Mouse (Mus musculus) stomach, postnatal 0 days (tissue): Measurements from ENCODE around the gene Il13ra1. TPM values are rescaled to one million over a fixed set of nuclear protein-coding genes. Genes with fewer than 3 reads are reported as not detected.
A peak's percentile ranks its signal among the peaks of the same experiment; 100 is the strongest.

Experiments used
- ATAC-seq: fragments of 200-750 bp; cut with Nextera tagmentation; 2 replicates; pipeline ENCODE4 v1.8.0; 2017; ENCODE audit not compliant: low FRiP score, low TSS enrichment
- DNase-seq: peaks from one replicate; pipeline ENCODE4 v3.0.0-alpha.2; 2016; ENCODE audit warnings: low spot score
- H3K27ac ChIP-seq: fragments of 300-500 bp; sonication (generic); replicated peaks from 2 replicates; pipeline ENCODE4 v1.5.1; 2014; ENCODE audit warnings: mild to moderate bottlenecking, control low read depth
- H3K27me3 ChIP-seq: fragments of 300-500 bp; sonication (generic); 2 replicates; pipeline ENCODE4 v1.6.1; 2014; ENCODE audit warnings: low read length; ENCODE audit not compliant: control insufficient read depth, insufficient read depth
- H3K36me3 ChIP-seq: fragments of 300-500 bp; sonication (generic); 2 replicates; pipeline ENCODE4 v1.6.1; 2014; ENCODE audit warnings: low read length, mixed read lengths; ENCODE audit not compliant: control insufficient read depth, insufficient read depth
- H3K4me1 ChIP-seq: fragments of 300-500 bp; sonication (generic); replicated peaks from 2 replicates; pipeline ENCODE4 v1.6.1; 2014; ENCODE audit warnings: antibody characterized with exemption; ENCODE audit not compliant: control insufficient read depth, insufficient read depth
- H3K4me2 ChIP-seq: fragments of 300-500 bp; sonication (generic); replicated peaks from 2 replicates; pipeline ENCODE4 v1.6.1; 2014; ENCODE audit warnings: low read depth, mild to moderate bottlenecking, control low read depth, moderate library complexity
- H3K4me3 ChIP-seq: fragments of 300-500 bp; sonication (generic); 2 replicates; pipeline ENCODE4 v1.5.1; 2014; ENCODE audit warnings: low read depth, low read length, control low read depth
- H3K9ac ChIP-seq: fragments of 300-500 bp; sonication (generic); 2 replicates; pipeline ENCODE4 v1.6.1; 2014; ENCODE audit warnings: mild to moderate bottlenecking, low read length, control low read depth, mixed read lengths
- H3K9me3 ChIP-seq: fragments of 300-500 bp; sonication (generic); 2 replicates; pipeline ENCODE4 v1.6.1; 2016; ENCODE audit warnings: low read length; ENCODE audit not compliant: control insufficient read depth
- CTCF ChIP-seq: IDR thresholded peaks from 2 replicates; pipeline ENCODE4 v1.5.1; 2016; ENCODE audit warnings: antibody characterized with exemption, low read depth, mild to moderate bottlenecking, moderate library complexity
- EP300 ChIP-seq: optimal IDR thresholded peaks from 2 replicates; pipeline ENCODE3; 2016; ENCODE audit warnings: antibody characterized with exemption
- WGBS: fragments of 180-500 bp; shearing (Covaris S2); extraction: QIAGEN DNeasy Blood & Tissue Kit; methylation state at CpG from one replicate; pipeline ENCODE4 v1.1.7; 2014; 5-methylcytosine and 5-hydroxymethylcytosine counted together
- polyA plus RNA-seq: library from polyadenylated mRNA; unstranded; fragments of >200 nt; fragmentation: Nextera tagmentation; extraction: Ambion mirVana; gene quantifications from 2 replicates; pipeline ENCODE4 v1.2.1, GENCODE M21; 2015

Il13ra1 gene
- polyA plus RNA-seq, 1 experiment from 2014 or later: 20.7 TPM

DNA sequence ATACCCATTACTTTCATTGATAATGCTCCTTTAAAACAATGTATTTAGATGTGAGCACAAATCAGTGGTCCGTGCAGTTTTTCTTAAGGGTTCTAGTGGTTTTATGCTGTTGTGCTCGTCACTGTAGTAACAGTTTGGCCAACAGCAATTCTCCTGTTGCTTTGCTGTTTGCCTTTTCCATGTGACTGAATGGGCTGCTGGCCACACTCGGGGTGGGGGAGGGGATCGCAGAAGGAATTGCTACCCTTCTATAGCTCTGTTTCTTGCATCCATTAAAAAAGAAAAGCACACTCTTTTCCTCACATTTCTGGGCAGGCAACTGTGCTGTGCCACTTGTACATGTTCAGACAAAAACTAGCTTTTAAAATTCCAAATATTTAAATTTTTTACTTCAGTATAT lies 49.7 kb downstream of the Il13ra1 start:
- DNase-seq: no peak
- no peak overlapping the region for H3K9ac ChIP-seq
- 29% methylated on average over 4 of the region's 4 CpGs for WGBS

DNA sequence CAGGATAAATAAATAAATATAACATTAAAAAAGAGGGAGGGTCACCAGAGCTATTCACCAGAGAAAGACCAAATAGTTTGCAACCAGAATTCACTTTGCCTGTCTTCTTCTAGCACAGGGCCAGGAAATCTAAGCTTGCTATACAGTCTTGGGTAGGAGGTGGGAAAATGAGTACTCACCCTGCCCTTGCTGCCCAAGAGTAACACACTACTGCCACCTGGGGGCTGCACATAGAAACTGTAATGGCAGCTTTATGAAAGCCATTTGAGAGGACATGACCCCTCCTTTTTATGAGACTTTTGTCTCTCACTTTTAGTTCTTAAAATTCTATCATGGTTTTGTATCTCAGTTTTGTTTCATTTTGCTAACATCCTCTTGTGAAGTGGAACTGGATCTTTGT lies 71.7 kb downstream of the Il13ra1 start:
- peak; percentile 50 for DNase-seq
- Histone ChIP-seq H3K4me2 (no peak overlapping the region), H3K4me1 (no peaks in the 10 kb centered on the region)

More for the DNA sequence above, 49.7 kb downstream of the Il13ra1 start:
- H3K4me1 ChIP-seq: no peaks in the 10 kb centered on the region
- H3K4me2 ChIP-seq: no peak overlapping the region
- no peak overlapping the region for H3K4me3 ChIP-seq
- no peaks in the 10 kb centered on the region for H3K27me3 ChIP-seq
- H3K9me3 ChIP-seq: no peaks in the 10 kb centered on the region
- TF ChIP-seq CTCF (no peak), EP300 (no peak)
- H3K36me3 ChIP-seq: no peaks in the 10 kb centered on the region
- ATAC-seq: no peak
- H3K27ac ChIP-seq: no peak overlapping the region

DNA sequence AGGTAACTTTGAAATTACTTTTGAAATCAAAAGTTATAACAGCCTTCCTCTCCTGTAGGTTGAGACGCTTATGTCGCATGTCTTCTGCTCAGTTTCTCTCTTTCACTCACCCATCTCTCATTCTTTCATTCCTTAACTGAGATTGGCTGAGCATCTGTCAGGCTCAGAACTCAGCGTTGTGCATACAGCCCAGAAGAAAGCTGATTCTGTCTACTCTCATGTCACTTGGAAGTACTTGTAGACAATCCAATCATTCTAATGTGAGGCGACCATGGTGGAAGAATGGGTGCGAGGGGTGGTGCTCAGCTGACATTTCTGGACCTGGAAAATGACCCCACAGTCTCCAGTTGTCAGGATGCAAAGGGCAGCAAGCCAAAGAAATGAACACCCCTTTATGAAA lies 74.1 kb downstream of the Il13ra1 start:
- no peak for TF ChIP-seq CTCF
- no peak for TF ChIP-seq EP300
- ATAC-seq (no peak), DNase-seq (no peak)
- Histone ChIP-seq H3K27me3 (no peaks in the 10 kb centered on the region), H3K36me3 (no peaks in the 10 kb centered on the region), H3K27ac (no peak overlapping the region), H3K4me2 (no peak overlapping the region), H3K4me1 (no peaks in the 10 kb centered on the region), H3K4me3 (no peak overlapping the region), H3K9me3 (no peaks in the 10 kb centered on the region), H3K9ac (no peak overlapping the region)
- 60% methylated on average over 5 of the region's 5 CpGs for WGBS

More for the DNA sequence above, 71.7 kb downstream of the Il13ra1 start:
- Histone ChIP-seq H3K27me3 (no peaks in the 10 kb centered on the region), H3K27ac (no peak overlapping the region), H3K9ac (no peak overlapping the region), H3K36me3 (no peaks in the 10 kb centered on the region), H3K9me3 (no peaks in the 10 kb centered on the region), H3K4me3 (no peak overlapping the region)
- TF ChIP-seq EP300: no peak
- TF ChIP-seq CTCF: peak; percentile 81
- no peak for ATAC-seq

DNA sequence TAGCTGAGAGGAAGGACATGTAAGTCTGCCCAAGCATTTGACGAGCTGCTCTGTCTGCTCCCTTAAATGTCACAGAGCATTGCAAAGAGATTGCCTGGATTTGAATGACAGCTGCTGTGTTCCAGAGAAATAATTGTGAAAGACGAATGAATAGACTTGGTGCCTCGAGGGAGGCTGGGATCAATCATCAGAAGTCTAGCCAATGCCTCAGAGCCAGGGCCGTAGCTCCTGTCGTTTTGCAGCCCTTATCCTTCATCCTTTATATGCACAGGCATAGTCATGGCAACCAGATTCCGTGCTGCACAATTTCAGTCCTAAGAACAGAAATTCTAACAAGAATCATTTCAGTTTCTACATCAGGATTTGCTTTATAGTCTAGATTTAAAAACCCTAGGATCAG lies 74.5 kb downstream of the Il13ra1 start:
- H3K27me3 ChIP-seq: no peaks in the 10 kb centered on the region
- H3K27ac ChIP-seq: no peak overlapping the region
- H3K4me1 ChIP-seq: no peaks in the 10 kb centered on the region
- TF ChIP-seq EP300 (no peak), CTCF (no peak)
- whole genome bisulfite sequencing: 49% methylated on average over 6 of the region's 6 CpGs
- no peak overlapping the region for H3K4me2 ChIP-seq
- no peak for DNase-seq
- no peak for ATAC-seq
- H3K9ac ChIP-seq: no peak overlapping the region
- no peaks in the 10 kb centered on the region for H3K9me3 ChIP-seq
- H3K4me3 ChIP-seq: no peak overlapping the region
- H3K36me3 ChIP-seq: no peaks in the 10 kb centered on the region

DNA sequence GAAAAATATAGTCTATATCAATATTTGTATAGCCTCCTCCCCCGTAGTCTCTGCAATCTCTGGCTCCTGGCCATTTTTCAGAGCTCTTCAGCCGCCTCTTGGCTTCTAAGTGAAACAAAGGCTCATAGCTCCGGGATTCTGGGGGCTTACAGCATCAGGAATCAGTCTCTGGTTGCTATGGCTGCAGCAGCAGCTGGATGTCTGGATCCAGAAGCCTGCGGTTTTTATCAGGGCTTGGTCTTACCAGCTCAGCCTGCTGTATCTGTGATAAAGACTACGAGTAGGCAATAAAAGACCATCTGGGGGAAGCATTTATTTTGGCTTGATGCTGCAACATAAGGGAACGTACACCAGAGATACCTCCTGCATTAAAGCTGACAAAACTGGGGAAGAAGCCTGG lies 82.0 kb downstream of the Il13ra1 start:
- ATAC-seq (no peak), DNase-seq (no peak)
- TF ChIP-seq EP300 (no peak), CTCF (no peak)
- Histone ChIP-seq H3K4me2 (no peak overlapping the region), H3K27me3 (no peaks in the 10 kb centered on the region), H3K4me3 (no peak overlapping the region), H3K9me3 (no peaks in the 10 kb centered on the region), H3K9ac (no peak overlapping the region), H3K36me3 (no peaks in the 10 kb centered on the region), H3K4me1 (no peaks in the 10 kb centered on the region), H3K27ac (no peak overlapping the region)
- WGBS: 20% methylated on average over 6 of the region's 6 CpGs

DNA sequence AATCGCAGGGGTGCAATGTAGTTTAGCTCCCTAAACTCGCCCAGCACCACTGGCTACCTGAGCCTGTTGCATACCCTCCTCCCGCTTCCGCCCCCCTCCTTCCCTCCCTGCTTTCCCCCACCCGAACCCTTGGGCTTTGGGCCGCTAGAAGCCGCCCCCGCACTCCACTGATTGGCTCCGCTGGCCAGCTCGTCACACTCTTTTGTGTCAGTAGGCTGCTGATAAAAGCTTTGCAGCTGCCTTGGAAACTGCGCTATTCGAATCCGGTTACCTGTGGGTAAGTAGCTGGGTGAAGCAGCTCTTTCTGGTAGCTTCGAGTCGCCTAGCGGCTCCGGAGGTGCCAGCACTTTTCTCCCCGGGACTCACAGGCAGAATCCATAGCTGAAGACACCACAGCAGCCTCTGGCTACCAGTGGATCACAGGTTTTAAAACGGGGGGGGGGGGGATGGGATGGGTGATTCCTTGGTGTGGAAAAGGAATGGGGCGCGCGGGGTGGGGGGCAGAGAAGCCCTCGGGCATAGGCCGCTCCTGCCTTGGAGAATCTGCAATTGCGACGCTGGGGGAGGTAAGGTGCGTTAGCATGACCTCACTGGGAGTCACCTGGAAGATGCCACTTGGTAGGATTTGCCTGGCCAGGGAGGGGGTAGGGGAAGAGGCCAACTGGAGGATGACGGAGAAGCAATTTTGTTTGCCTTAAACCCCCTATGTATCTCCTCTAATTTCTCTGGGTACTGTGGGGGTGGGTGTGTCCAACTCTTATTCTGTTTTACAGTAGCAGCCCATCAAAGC lies 84.0 kb downstream of the Il13ra1 start, which contains the start of gene Zcchc12:
Zcchc12 (plus strand) TSS at position 169 of the 790 bp plus-strand sequence.
- no peak for TF ChIP-seq CTCF
- no peak for TF ChIP-seq EP300
- Histone ChIP-seq H3K9me3 (no peaks in the 10 kb centered on the region), H3K9ac (no peak within 1 kb of the TSS), H3K36me3 (no peaks in the 10 kb centered on the region), H3K4me3 (no peak within 1 kb of the TSS), H3K4me1 (no peaks in the 10 kb centered on the region), H3K27me3 (no peaks in the 10 kb centered on the region), H3K4me2 (peak within 1 kb of the TSS; percentile 31), H3K27ac (no peak within 1 kb of the TSS)
- peak; percentile 21 for DNase-seq
- ATAC-seq: no peak
- WGBS: 21% methylated on average over 27 of the region's 28 CpGs
